Mouse (Mus musculus): ENCODE data around the gene Ppard.
"Not testable (repeated sequence)": the region's sequence is repeated elsewhere in the genome, so short reads cannot be mapped to it uniquely, and the experiment has no call there.

The Ppard gene

DNA sequence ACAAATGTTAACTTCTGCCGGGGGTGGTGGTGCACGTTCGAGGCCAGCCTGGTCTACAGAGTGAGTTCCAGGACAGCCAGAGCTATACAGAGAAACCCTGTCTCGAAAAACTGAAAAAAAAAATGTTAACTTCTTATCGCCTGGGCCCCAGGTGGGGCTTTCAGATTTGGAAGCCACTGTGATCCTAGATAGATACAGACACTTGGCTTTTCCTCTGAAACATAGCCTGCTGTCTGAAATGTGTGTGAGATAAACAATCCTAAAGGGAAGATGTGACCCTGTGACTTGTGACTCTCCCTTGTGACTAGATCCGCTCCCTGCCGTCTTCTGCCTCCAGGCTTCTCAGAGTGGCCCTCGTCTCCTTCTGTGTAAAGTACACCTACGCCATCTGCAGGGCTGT, 85.2 kb downstream of the Ppard start:
- no peak for DNase-seq

- no peak for DNase-seq
Measured at GRCm38 (mm10) chr17:28321700-28322099, 89.2 kb downstream of the Ppard start.

DNA sequence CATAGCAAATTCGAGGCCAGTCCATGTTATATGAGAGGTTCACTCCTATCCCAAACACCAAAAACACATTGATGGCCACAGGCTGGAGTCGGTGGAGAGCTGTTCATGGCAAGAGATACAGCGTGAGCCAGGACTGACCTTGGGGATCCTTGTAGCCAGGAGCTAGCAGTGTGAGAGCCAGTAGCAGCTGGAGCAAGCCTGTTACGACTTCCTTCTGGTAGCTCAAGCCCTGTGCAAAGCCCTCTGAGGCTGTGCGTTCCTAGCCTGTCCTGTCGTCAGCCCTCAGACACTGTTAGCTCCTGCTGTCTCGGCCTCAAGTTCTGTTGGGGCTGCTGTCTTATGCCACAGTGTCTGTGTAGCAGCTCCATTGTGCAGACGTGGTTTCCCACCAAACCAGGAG, 91.3 kb downstream of the Ppard start:
- DNase-seq, result no peak

GRCm38 (mm10) chr17:28324416-28324815, 91.9 kb downstream of the Ppard start:
- not testable (repeated sequence) for DNase-seq

GRCm38 (mm10) chr17:28325751-28326150, 93.3 kb downstream of the Ppard start:
- no peak for DNase-seq

DNA sequence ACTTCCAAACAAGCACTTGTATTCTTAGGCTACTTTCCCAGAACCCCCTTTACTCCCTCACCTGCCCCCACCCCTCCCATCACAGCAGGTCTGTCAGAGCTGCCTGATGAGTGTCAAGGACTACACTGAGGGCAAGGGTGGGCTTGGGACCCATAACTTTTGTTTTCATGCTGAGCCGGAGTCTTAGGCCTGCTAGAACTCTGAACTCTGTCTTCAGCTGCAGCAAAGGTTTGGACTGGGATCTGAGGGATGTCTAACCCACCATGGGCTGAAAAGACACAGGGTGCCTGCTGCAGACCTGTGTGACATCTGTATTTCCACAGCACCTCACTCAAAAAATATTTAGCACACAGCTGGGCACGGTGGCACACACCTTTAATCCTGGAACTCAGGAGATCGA, 94.5 kb downstream of the Ppard start:
- DNase-seq, result no peak

GRCm38 (mm10) chr17:28327673-28328325, 95.3 kb downstream of the Ppard start:
- DNase-seq, result no peak

GRCm38 (mm10) chr17:28328366-28328928, 95.9 kb downstream of the Ppard start, which contains the start of gene Rpl10a:
TSS of gene Rpl10a (plus strand) at chr17:28328471.
- DNase-seq, result peak; percentile 98

GRCm38 (mm10) chr17:28328946-28329345, 96.4 kb downstream of the Ppard start:
- no peak for DNase-seq

DNA sequence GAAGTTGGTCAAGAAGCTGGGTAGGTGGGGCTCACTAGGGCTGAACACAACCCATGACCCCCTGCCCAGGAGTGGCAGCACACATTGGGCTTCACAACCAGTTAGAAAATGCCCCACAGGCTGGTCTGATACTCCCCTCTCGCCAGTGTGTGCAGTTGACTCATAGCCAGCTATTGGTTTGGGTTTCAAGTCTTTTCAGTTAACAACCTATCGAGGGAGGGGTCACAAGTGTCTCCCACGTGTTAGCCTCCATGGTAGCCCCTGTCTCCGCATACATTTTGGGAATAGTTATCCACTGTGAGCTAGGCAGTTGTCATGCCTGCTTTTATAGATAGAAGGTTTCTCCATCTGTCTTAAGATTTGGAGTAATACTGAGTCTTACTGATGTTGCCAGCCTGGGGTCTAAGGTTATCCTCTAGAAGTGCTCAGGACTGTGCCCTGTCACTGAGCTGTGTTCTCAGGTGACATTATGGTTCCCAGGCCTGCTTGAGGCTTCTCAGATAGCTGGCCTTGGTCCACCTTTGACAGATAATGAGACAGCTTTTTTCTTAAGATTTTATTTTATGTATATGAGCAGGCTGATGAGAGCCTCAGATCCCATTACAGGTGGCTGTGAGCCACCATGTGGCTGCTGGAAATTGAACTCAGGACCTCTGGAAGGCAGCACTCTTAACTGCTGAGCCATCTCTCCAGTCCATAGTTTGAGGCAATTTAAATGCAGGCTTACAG, 97.2 kb downstream of the Ppard start:
- DNase-seq, result no peak

GRCm38 (mm10) chr17:28330232-28330546, 97.7 kb downstream of the Ppard start:
- DNase-seq, result no peak

DNA sequence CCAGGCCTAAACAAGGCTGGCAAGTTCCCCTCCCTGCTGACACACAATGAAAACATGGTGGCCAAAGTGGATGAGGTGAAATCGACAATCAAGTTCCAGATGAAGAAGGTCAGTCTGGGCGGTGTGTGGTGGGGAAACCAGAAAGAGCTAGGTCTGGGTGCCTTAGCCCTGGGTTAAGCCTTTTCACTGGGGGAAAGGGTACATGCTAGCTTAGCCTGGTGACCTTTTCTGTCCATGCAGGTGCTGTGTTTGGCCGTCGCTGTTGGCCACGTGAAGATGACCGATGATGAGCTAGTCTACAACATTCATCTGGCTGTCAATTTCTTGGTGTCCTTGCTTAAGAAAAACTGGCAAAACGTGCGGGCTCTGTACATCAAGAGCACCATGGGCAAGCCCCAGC, 98.1 kb downstream of the Ppard start:
- DNase-seq, result not testable (repeated sequence)

DNA sequence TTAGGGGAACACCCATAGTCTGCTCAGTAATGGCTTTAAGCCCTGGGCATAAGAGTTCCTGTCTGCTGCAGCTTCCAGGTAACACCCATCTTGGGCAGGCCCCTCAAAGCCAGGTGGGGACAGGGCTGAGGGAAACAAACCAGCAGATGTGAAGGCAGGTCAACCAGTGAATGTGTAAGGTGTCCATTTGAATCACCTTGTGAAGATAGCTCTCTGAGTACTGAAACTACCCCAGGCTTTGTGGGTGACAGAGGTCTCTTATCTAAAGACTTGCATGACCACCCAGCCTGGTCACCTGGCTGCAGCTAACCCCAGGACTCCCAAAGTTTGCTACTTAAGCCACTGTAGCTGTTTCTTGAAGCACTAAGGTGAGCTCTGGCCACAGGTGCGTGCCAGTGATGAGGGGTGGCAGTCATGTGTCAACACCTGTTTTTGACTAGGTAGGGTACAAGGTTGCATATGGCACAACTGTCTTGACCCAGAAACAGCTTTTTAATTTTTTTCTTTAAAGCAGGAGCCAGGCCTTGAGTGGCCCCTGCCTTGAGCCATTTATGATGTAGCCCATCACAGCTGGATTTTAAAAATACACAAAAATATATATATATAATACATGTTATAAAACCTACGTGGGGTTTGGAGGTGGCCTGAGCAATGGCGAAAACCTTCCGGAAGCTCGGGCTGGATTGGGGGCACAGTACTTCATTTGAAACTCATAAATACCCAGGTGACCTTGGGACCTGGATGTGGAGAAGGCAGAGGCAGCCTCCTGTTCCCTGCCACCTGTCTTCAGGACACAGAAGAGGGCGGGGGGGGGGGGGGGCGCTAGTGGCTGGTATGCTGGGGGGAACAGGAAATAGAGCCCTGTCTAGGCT, 99.0 kb downstream of the Ppard start:
- no peak for DNase-seq

DNA sequence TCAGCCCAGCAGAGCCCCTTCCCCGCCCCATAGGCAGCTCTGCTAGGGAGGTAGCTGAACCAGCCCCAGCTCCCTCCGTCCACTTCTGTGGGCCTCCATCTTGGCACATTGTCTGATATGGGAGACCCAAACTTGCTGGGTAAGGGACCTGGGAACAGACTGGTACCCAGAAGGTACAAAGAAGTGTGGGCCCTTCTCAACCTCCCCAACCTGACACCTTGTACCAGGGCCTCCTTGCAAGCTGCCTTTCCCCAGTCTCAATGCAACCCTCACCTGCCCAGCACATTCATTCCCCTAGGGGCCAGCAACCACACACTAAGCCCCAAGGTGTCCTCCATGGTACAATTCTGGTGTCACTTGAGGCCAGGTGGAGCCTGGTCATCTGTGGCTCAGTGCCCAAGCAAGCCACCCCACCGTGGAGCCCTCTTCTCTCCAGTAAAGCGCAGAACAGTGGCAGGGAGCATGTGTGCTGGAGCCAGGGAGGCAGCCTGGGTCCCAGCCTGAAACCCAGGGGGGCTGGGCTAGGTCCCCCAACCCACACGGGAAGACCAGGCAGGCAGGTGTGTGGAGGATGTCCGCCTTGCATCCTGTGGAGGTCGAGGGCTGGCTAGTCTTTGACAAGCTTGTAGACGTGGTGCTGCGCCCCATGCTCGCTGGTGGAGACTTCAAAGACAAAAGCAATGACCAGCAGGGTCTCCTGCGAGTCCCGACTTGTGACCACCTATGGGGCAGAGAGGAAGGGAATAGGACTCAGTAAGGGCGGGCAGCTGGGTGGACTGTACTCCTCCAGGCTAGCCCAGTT, 99.8 kb downstream of the Ppard start:
- no peak for DNase-seq

DNA sequence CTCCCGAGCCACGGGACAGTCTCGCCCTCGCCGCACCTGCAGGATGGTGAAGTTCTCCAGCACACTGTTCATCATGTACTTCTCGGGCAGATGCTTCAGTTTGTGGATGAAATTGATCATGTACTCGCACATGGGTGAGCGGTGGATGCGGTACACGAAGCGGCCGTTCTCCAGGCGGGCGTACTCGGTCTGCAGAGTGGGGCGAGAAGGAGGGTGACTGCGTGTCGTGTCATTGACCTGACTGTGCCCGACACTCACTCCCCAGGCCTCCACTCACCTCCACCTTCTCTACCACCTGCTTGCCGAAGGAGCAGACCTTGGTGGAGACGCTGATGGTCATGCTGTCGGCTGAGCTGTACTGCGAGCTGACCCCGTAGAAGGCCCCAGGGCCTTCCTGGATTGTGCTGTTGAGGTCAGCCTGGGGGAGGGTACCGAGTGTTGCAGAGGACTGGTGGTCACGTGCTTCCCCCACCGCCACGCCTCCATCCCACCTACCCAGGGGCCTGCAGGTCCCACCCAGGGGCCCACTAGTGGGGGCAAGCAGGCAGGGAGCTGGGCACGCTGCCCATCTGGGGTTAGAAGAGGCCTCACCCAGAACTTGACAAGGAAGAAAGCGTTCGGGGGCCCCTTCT, 100.5 kb downstream of the Ppard start:
- no peak for DNase-seq

- DNase-seq, result no peak
Measured at GRCm38 (mm10) chr17:28335267-28335666, 102.8 kb downstream of the Ppard start.

DNA sequence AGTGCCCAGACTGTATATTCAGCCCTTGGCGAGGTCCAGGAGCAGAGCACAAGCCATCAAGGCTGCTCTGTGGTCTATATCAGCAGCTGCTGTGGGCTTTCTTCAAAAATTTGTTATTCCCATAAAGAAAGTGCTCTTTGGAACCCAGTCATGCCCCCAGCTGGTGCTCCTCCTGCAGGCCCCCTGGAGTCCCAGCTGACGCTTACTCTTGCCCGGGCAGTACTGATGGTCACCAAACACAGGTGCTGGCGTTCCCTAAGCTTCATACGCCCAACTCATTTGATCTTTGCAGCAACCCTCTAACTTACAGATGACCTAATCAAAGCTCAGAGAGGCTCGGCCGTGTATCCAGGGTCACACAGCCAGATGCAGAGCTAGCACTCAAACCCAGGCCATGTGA, 105.0 kb downstream of the Ppard start:
- no peak for DNase-seq

DNA sequence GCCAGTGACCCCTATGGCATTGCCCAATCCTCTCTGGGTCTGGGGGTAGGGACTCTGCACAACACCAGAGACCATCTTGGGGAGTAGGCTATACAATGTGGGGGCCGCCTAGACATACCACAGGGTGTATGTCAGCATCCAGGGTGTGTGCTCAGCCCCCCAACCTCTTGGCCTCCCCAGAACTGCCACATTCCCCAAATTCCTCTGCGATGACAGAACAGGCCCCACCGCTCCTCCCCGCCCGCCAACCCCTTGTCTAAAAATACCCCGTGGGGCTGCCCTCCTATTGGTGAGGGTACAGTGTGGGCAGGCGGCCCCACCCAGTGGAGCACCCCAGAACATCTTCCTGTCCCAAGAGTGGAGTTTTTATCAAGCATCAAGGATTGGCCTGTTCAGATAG, 108.1 kb downstream of the Ppard start:
- DNase-seq, result no peak

DNA sequence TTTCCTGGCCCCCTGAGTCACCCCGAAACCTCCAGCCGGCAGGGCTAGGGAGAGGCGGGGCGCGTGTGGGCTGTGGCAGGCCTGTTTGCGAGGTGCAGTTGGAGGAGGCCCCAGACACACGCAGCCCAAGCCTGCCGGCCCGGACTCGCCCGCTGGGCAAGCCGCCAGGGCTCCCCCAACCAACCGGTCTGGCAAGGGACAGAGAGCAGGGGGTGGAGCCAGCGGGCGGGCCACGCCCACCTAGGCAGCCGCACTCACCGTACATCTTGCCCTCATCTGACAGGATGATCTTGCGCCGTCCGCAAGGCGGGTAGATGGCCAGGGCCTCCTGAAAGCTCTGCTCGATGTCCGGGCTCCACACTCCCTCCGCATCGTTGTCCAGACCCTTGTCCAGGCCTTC, 108.6 kb downstream of the Ppard start:
- peak; percentile 24 for DNase-seq

DNA sequence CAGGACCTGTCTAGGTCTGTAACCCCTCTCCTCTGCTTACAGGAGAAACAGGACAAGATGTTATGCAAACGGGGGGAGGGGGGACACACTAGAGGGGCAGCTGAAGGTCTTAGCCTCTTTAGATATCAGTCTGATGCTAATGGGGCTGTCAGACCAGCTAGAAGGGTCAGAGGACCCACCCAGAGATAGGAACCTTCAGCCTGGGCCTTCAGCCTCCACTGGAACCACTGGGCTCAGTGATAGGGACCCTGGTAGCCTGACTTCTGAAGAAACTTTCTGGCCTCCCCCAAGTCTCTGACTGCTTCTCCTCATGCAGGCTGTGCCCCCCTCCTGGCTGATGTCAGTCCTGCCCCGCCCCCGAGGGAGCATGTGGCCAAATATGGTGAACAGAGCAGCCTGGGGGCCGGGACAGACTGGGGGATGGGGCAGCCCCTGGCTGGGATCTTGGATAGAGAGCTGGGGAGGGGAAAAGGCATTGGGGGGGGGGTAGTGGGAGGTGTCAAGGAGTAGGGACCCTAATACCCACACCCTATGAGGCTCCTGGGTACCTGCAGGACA, 111.6 kb downstream of the Ppard start:
- no peak for DNase-seq

- no peak for DNase-seq
Measured at GRCm38 (mm10) chr17:28344670-28345069, 112.2 kb downstream of the Ppard start.

DNA sequence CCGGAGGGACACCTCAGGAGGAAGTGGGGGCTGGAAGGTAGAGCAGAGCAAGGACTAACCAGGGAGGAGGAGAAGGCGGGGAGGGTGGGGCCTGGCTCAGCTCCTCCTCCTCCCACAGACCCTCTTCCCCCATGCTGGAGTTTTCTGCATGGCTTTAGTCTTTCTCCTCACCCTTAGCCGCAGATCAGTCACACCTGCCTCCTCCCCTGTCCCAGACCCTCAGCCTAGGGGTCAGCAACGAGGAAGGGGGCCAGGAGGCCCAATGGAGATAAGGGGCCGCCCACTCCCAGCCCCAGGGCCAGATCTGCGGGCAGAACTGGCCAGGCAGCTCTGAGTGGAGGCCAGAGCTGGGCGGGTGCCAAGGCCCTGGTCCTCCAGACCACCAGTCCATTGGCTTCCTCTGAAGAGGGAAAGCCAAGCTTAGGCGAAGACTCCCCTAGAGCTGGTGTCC, 112.8 kb downstream of the Ppard start:
- DNase-seq, result no peak
